Mouse (Mus musculus) CH12.LX (cell line): Measurements from ENCODE around the gene Siah3. TPM values are rescaled to one million over a fixed set of nuclear protein-coding genes. Genes with fewer than 3 reads are reported as not detected.

Experiments used
- DNase-seq: peaks from one replicate; pipeline ENCODE4 v3.0.0-alpha.2; 2013; ENCODE audit errors: extremely low read depth
- H3K27ac ChIP-seq: 2 replicates; pipeline ENCODE4 v1.5.1; 2012; ENCODE audit warnings: low read depth, mild to moderate bottlenecking, control low read depth, moderate library complexity; ENCODE audit not compliant: insufficient read depth
- H3K27me3 ChIP-seq: replicated peaks from 2 replicates; pipeline ENCODE3; 2012; ENCODE audit warnings: inconsistent platforms
- H3K36me3 ChIP-seq, 2 experiments: replicated peaks in 1 of 2; 2 replicates each; pipeline versions ENCODE3 to v1.6.1; 2012; ENCODE audit warnings: inconsistent platforms in 1 of 2, low read length in 1 of 2, mild to moderate bottlenecking in 1 of 2, mixed read lengths in 1 of 2, moderate library complexity in 1 of 2; ENCODE audit not compliant: control insufficient read depth in 1 of 2, insufficient read depth in 1 of 2
- H3K4me1 ChIP-seq, 2 experiments: 2 replicates each; pipeline ENCODE4 v1.6.1; 2012; ENCODE audit warnings: inconsistent platforms in 1 of 2, moderate library complexity in 1 of 2; ENCODE audit not compliant: insufficient read depth in 2 of 2, control insufficient read depth in 1 of 2
- H3K4me2 ChIP-seq: 2 replicates; pipeline ENCODE4 v1.6.1; 2012; ENCODE audit warnings: low read depth, mild to moderate bottlenecking, control low read depth; ENCODE audit not compliant: poor library complexity, insufficient read depth, severe bottlenecking
- H3K4me3 ChIP-seq, 3 experiments: fragments of 150-350 bp in 1 of 3; sonication (generic) in 1 of 3; replicated peaks in 1 of 3; 2 replicates each; pipeline versions ENCODE3 to v1.5.1; 2011 to 2012; ENCODE audit warnings: low read depth in 2 of 3, low read length in 2 of 3, mild to moderate bottlenecking in 2 of 3, moderate library complexity in 2 of 3, control low read depth in 1 of 3, improper control_type of control experiment in 1 of 3, inconsistent platforms in 1 of 3, mixed read lengths in 1 of 3; ENCODE audit not compliant: poor library complexity in 1 of 3
- H3K79me2 ChIP-seq: replicated peaks from 2 replicates; pipeline ENCODE4 v1.6.1; 2012; ENCODE audit warnings: mild to moderate bottlenecking, moderate library complexity; ENCODE audit not compliant: control insufficient read depth, poor library complexity, insufficient read depth, severe bottlenecking; ENCODE audit errors: extremely low read depth
- H3K9ac ChIP-seq: 2 replicates; pipeline ENCODE4 v1.6.1; 2012; ENCODE audit warnings: low read depth, mild to moderate bottlenecking, control low read depth, moderate library complexity; ENCODE audit not compliant: insufficient read depth
- H3K9me3 ChIP-seq: replicated peaks from 2 replicates; pipeline ENCODE3; 2012; ENCODE audit warnings: low read length, inconsistent platforms, mixed read lengths
- CHD1 ChIP-seq: IDR thresholded peaks from 2 replicates; pipeline ENCODE4 v1.6.1; 2012; ENCODE audit warnings: low read depth, low read length, improper control_type of control experiment, inconsistent platforms
- CTCF ChIP-seq, 2 experiments: IDR thresholded peaks in 1 of 2; conservative IDR thresholded peaks in 1 of 2; 2 replicates each; pipeline ENCODE4 v1.5.1; 2011 to 2012; ENCODE audit warnings: low read depth in 2 of 2, low read length in 2 of 2, improper control_type of control experiment in 1 of 2, inconsistent platforms in 1 of 2, mild to moderate bottlenecking in 1 of 2, moderate library complexity in 1 of 2
- ELF1 ChIP-seq: IDR thresholded peaks from 2 replicates; pipeline ENCODE4 v1.6.1; 2014; ENCODE audit warnings: low read depth, mild to moderate bottlenecking, inconsistent platforms, low read length, improper control_type of control experiment
- EP300 ChIP-seq: IDR thresholded peaks from 2 replicates; pipeline ENCODE4 v1.6.1; 2011; ENCODE audit warnings: low read length, improper control_type of control experiment
- IRF4 ChIP-seq: IDR thresholded peaks from 2 replicates; pipeline ENCODE4 v1.6.1; 2014; ENCODE audit warnings: low read depth, mild to moderate bottlenecking, inconsistent platforms, low read length, improper control_type of control experiment
- JUND ChIP-seq: conservative IDR thresholded peaks from 2 replicates; pipeline ENCODE4 v1.6.1; 2011; ENCODE audit warnings: low read depth, low read length, improper control_type of control experiment
- KAT2A ChIP-seq: IDR thresholded peaks from 2 replicates; pipeline ENCODE4 v1.6.1; 2012; ENCODE audit warnings: low read length, improper control_type of control experiment, inconsistent platforms; ENCODE audit not compliant: insufficient replicate concordance
- MAFK ChIP-seq: IDR thresholded peaks from 2 replicates; pipeline ENCODE4 v1.6.1; 2011; ENCODE audit warnings: low read length, improper control_type of control experiment; ENCODE audit not compliant: insufficient replicate concordance
- MEF2A ChIP-seq: IDR thresholded peaks from 2 replicates; pipeline ENCODE4 v1.6.1; 2014; ENCODE audit warnings: low read depth, mild to moderate bottlenecking, inconsistent platforms, low read length, improper control_type of control experiment, borderline replicate concordance
- MXI1 ChIP-seq: IDR thresholded peaks from 2 replicates; pipeline ENCODE4 v1.6.1; 2011; ENCODE audit warnings: mild to moderate bottlenecking, low read depth, low read length, improper control_type of control experiment
- NELFE ChIP-seq: IDR thresholded peaks from 2 replicates; pipeline ENCODE4 v1.6.1; 2011; ENCODE audit warnings: low read depth, low read length, improper control_type of control experiment
- POLR2AphosphoS2 ChIP-seq: IDR thresholded peaks from 2 replicates; pipeline ENCODE4 v1.6.1; 2011; ENCODE audit warnings: low read depth, low read length, improper control_type of control experiment
- RAD21 ChIP-seq: IDR thresholded peaks from 2 replicates; pipeline ENCODE4 v1.6.1; 2011; ENCODE audit warnings: low read depth, mild to moderate bottlenecking, low read length, improper control_type of control experiment, moderate library complexity
- RCOR1 ChIP-seq: conservative IDR thresholded peaks from 2 replicates; pipeline ENCODE4 v1.6.1; 2012; ENCODE audit warnings: low read depth, mild to moderate bottlenecking, inconsistent platforms, low read length, improper control_type of control experiment
- SMC3 ChIP-seq: IDR thresholded peaks from 2 replicates; pipeline ENCODE4 v1.6.1; 2011; ENCODE audit warnings: low read depth, low read length, improper control_type of control experiment
- TBP ChIP-seq: conservative IDR thresholded peaks from 2 replicates; pipeline ENCODE4 v1.6.1; 2011; ENCODE audit warnings: low read depth, low read length, improper control_type of control experiment
- TCF12 ChIP-seq: IDR thresholded peaks from 2 replicates; pipeline ENCODE4 v1.6.1; 2014; ENCODE audit warnings: low read depth, mild to moderate bottlenecking, inconsistent platforms, low read length, improper control_type of control experiment
- UBTF ChIP-seq: IDR thresholded peaks from 2 replicates; pipeline ENCODE4 v1.6.1; 2012; ENCODE audit warnings: low read depth, mild to moderate bottlenecking, inconsistent platforms, low read length, improper control_type of control experiment, moderate library complexity
- ZKSCAN1 ChIP-seq: IDR thresholded peaks from 2 replicates; pipeline ENCODE4 v1.6.1; 2012; ENCODE audit warnings: low read depth, inconsistent platforms, low read length, improper control_type of control experiment, borderline replicate concordance
- ZMIZ1 ChIP-seq: IDR thresholded peaks from 2 replicates; pipeline ENCODE4 v1.6.1; 2012; ENCODE audit warnings: low read depth, mild to moderate bottlenecking, inconsistent platforms, low read length, improper control_type of control experiment
- dilution Hi-C: fragments of 300-500 bp; cut with MboI; formaldehyde crosslinking; loops from 2 replicates; pipeline ENCODE4 v1.14.3; 2020; ENCODE audit warnings: low sequenced_read_pairs; ENCODE audit not compliant: extremely low pct_unique_long_range_greater_than_20kb, extremely low pct_ligation_motif_present
- in situ Hi-C: fragments of 300-500 bp; cut with MboI; formaldehyde crosslinking; loops from 3 replicates; pipeline ENCODE4 v1.14.3; 2019; ENCODE audit warnings: low sequenced_read_pairs, low pct_ligation_motif_present, low pct_unique_long_range_greater_than_20kb, mixed read lengths
- polyA plus RNA-seq: library from polyadenylated mRNA; unstranded; fragments of >175 nt; gene quantifications from 2 replicates; pipeline ENCODE4 v1.2.1, GENCODE M21; 2012; ENCODE audit warnings: low read depth; ENCODE audit not compliant: insufficient read length
- total RNA-seq, 2 experiments: library from RNA; depleted of rRNA; stranded (reverse); fragments of 300-350 nt in 1 of 2; fragments of >200 nt in 1 of 2; gene quantifications; 2 replicates each; pipeline ENCODE4 v1.2.3; 2012 to 2014

Siah3 gene
- total and polyA plus RNA-seq, 3 experiments = not detected

DNA sequence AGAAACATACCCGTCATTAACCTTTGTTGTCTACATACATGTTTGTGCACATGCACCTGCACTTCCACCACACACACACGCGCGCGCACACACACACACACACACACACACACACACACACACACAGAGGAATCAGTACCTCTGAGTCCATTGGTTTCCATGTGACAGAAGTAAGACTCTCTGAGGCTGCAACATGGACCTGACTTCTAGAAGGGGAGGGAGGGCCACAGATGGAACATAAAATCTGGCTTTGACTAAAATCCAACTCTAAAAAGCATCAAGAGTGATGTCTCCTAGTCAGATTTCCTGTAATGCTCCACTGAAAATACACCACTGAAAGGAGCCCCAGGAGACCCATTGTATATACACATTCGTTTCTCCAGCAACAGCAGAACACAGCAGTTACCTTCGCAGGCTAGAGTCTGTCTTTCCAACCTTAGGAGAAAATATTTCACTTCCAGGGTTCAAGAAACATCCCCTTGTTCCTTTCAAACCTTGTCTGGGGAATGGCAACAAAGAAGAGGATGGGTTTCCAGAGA is 75.1 kb downstream of the Siah3 start:
- in situ Hi-C loops = no loop called here
- Histone ChIP-seq H3K79me2 (no peaks in the 10 kb centered on the region), H3K9ac (no peak overlapping the region), H3K4me3 (no peak overlapping the region), H3K4me1 (peaks cover 0 to 10% of the 10 kb centered on the region in 2 experiments; a peak in 2 of 4 replicates)
- dilution Hi-C loops = no loop called here
- DNase-seq = no peak
- TF ChIP-seq IRF4 = no peak
- no peak for TF ChIP-seq MXI1
- TF ChIP-seq CTCF (conservative IDR thresholded peaks at IDR 0.05 in 1 of 2, IDR thresholded peaks at IDR 0.05 in 1 of 2; ENCODE audit: low read depth in 2 of 2, low read length in 2 of 2) = no peak
- TF ChIP-seq RAD21 = no peak
- TF ChIP-seq NELFE = no peak
- TF ChIP-seq, all 38 proteins: peak for 0
- no peaks in the 10 kb centered on the region for H3K9me3 ChIP-seq
- no peak overlapping the region for H3K27ac ChIP-seq
- H3K36me3 ChIP-seq = no peaks in the 10 kb centered on the region
- no peak overlapping the region for H3K4me2 ChIP-seq
- H3K27me3 ChIP-seq = no peaks in the 10 kb centered on the region

DNA sequence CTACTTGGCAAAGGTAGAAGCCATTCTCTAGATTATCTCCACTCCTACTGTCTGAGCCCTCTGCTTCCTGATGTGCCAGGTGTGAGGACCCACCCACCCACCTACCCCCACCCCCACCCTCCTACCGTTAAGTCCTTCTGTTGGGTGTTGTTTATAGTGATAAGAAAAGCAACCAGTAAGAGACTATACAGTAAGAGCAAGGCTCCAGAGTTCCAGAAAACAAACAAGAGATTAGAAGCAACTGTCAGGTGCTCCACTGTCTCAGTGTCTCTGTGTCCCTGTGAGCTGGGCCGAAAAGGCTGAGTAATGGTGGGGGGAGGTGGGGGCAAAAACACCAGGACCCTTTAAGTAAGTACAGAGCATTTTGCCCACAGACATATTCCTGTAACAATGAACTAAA is 83.4 kb downstream of the Siah3 start:
- no peaks in the 10 kb centered on the region for H3K9me3 ChIP-seq
- in situ Hi-C loops = no loop called here
- no peak for DNase-seq
- H3K9ac ChIP-seq = no peak overlapping the region
- H3K27me3 ChIP-seq = no peaks in the 10 kb centered on the region
- no peak overlapping the region for H3K4me2 ChIP-seq
- H3K4me1 ChIP-seq = no peaks in the 10 kb centered on the region
- no peak for TF ChIP-seq ZMIZ1
- no peak for TF ChIP-seq MAFK
- TF ChIP-seq TCF12 = no peak
- no peak for TF ChIP-seq KAT2A
- no peak for TF ChIP-seq ELF1
- TF ChIP-seq POLR2AphosphoS2 = no peak
- TF ChIP-seq SMC3 = no peak
- TF ChIP-seq, all 38 proteins: peak for 0
- no peak overlapping the region for H3K4me3 ChIP-seq
- no peaks in the 10 kb centered on the region for H3K79me2 ChIP-seq
- H3K36me3 ChIP-seq = no peaks in the 10 kb centered on the region
- no peak overlapping the region for H3K27ac ChIP-seq
- dilution Hi-C loops = no loop called here

DNA sequence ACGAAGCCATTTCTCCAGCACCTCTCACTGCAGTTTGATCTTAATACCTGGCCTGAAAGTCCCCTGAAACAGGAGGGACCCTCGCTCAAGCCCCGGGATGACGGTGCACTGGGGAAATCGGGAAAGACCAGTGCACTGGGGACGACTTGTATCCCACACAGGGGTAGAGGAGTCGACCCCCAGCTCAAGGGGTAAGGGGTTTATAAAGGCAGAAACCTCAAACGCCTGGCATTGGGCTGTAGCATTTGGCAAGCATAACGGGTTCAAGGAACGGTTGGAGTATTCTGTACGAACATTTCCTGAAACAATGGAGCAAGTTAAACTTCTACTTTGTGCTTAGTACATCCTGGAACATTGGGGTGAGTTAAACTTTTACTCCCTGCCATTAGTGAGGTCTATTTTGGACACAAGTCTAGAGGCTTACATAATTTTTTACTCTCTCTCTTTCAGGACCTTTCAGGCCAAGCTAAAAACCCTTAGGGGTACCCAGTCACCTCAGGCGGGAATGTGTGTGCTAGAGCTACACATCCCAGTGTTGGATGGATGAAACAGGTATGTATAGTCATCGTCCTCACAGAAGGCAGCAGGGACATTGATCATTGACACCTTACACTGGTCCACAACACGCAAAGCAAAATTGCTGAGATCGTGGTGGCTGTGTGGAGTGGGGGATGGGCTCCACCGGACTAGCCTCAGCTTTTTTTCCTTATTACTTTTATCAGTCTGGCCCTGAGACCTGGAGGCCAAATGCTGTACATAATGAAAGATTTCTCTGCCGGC is 84.6 kb downstream of the Siah3 start:
- Histone ChIP-seq H3K4me2 (no peak overlapping the region), H3K79me2 (no peaks in the 10 kb centered on the region), H3K4me1 (no peaks in the 10 kb centered on the region), H3K27ac (no peak overlapping the region), H3K4me3 (no peak overlapping the region), H3K9me3 (no peaks in the 10 kb centered on the region), H3K9ac (no peak overlapping the region), H3K36me3 (no peaks in the 10 kb centered on the region), H3K27me3 (no peaks in the 10 kb centered on the region)
- in situ Hi-C loops (no loop called here), dilution Hi-C loops (no loop called here)
- TF ChIP-seq MAFK (no peak), UBTF (no peak), MEF2A (no peak), RCOR1 (no peak), TBP (no peak), ZKSCAN1 (no peak), JUND (no peak), EP300 (no peak), CHD1 (no peak)
- DNase-seq = no peak
